Mouse (Mus musculus) neural tube, embryonic 11.5 days (tissue): ENCODE measurements around the gene Camk1g. TPM values are rescaled to one million over a fixed set of nuclear protein-coding genes. Genes with fewer than 3 reads are reported as not detected.

Experiments
- ATAC-seq: fragments of 200-750 bp; cut with Nextera tagmentation; 2 replicates; pipeline ENCODE4 v1.8.0; 2017; ENCODE audit warnings: moderate number of reproducible peaks, mild to moderate bottlenecking, moderate TSS enrichment, moderate library complexity; ENCODE audit not compliant: insufficient read depth, low FRiP score, low TSS enrichment
- DNase-seq: peaks from one replicate; pipeline ENCODE4 v3.0.0-alpha.2; 2015; ENCODE audit warnings: low spot score
- H3K27ac ChIP-seq: fragments of 300-500 bp; sonication (generic); 2 replicates; pipeline ENCODE4 v1.5.1; 2014; ENCODE audit warnings: low read depth, mild to moderate bottlenecking, low read length
- H3K27me3 ChIP-seq: fragments of 300-500 bp; sonication (generic); 2 replicates; pipeline ENCODE4 v1.6.1; 2014; ENCODE audit warnings: mild to moderate bottlenecking, low read length, mixed read lengths; ENCODE audit not compliant: control insufficient read depth, insufficient read depth
- H3K36me3 ChIP-seq: fragments of 300-500 bp; sonication (generic); 2 replicates; pipeline ENCODE4 v1.6.1; 2014; ENCODE audit warnings: mild to moderate bottlenecking, low read length, moderate library complexity, mixed read lengths; ENCODE audit not compliant: control insufficient read depth, insufficient read depth
- H3K4me1 ChIP-seq: fragments of 300-500 bp; sonication (generic); 2 replicates; pipeline ENCODE4 v1.6.1; 2014; ENCODE audit warnings: low read length, mixed read lengths; ENCODE audit not compliant: control insufficient read depth, insufficient read depth
- H3K4me2 ChIP-seq: fragments of 300-500 bp; sonication (generic); 2 replicates; pipeline ENCODE4 v1.6.1; 2014; ENCODE audit warnings: low read depth, mild to moderate bottlenecking, moderate library complexity
- H3K4me3 ChIP-seq: fragments of 300-500 bp; sonication (generic); 2 replicates; pipeline ENCODE4 v1.5.1; 2014; ENCODE audit warnings: low read depth, low read length
- H3K9ac ChIP-seq: fragments of 300-500 bp; sonication (generic); 2 replicates; pipeline ENCODE4 v1.6.1; 2014; ENCODE audit warnings: mild to moderate bottlenecking, low read length
- H3K9me3 ChIP-seq: fragments of 300-500 bp; sonication (generic); 2 replicates; pipeline ENCODE4 v1.6.1; 2016; ENCODE audit warnings: low read length; ENCODE audit not compliant: control insufficient read depth
- WGBS: fragments of 180-500 bp; shearing (Covaris S2); extraction: QIAGEN DNeasy Blood & Tissue Kit; methylation state at CpG from one replicate; pipeline ENCODE4 v1.1.7; 2014; 5-methylcytosine and 5-hydroxymethylcytosine counted together
- polyA plus RNA-seq: library from polyadenylated mRNA; unstranded; fragments of >200 nt; fragmentation: Nextera tagmentation; extraction: Ambion mirVana; gene quantifications from 2 replicates; pipeline ENCODE4 v1.2.1, GENCODE M21; 2014

Camk1g gene
- polyA plus RNA-seq, 1 experiment from 2014 or later = 13.3 TPM

DNA sequence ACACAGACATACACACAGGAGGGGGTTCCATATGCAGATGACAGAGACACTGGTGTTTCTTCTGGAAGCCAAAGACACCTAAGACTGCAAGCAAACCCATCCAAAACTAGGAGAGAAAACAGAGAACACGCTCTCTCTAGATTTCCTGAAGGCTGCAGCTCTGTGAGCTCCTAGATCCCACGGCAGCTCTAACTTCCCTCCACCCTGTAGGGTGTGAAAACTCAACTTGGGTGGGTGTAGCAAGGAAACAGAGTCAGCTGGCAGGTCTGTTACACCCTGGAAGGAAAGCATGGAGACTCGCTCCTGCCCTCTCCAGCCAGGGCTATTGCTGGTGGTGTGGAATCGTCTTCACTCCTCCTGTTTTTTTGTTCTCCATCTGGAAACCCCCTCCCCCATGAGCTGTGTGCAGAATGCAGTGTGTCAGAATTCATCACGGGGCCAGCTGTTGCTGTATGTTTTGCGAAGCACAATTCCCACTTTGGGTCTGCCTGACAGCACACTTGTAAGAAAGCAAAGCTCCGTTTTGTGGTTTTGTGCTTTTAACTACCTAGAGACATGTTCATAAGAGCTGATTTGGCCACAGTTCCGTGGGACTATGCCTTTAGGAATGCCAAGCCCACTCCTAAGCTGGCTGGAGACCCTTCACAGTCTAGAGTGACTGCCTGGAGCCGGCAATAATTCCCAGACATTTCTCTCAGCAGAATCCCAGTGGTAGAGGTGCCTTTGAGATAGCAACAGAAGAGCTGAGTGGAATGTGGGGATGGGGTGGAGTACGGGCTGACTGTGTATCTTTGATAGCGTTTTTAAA lies 11.7 kb upstream of the Camk1g start:
- Histone ChIP-seq H3K4me2 (peak overlapping the region; percentile 39), H3K27ac (peak overlapping the region; percentile 3; the same call in 1 of the 2 replicates), H3K9ac (peak overlapping the region; percentile 9; the same call in 1 of the 2 replicates), H3K4me3 (no peak overlapping the region), H3K9me3 (no peaks in the 10 kb centered on the region), H3K36me3 (no peaks in the 10 kb centered on the region), H3K4me1 (peaks cover 17% of the 10 kb centered on the region), H3K27me3 (no peaks in the 10 kb centered on the region)
- 32% methylated on average over 11 of the region's 11 CpGs for WGBS
- DNase-seq = peak; percentile 38
- 0 out of 2 replicates have a peak, but pooled peaks have one; percentile 1 for ATAC-seq

DNA sequence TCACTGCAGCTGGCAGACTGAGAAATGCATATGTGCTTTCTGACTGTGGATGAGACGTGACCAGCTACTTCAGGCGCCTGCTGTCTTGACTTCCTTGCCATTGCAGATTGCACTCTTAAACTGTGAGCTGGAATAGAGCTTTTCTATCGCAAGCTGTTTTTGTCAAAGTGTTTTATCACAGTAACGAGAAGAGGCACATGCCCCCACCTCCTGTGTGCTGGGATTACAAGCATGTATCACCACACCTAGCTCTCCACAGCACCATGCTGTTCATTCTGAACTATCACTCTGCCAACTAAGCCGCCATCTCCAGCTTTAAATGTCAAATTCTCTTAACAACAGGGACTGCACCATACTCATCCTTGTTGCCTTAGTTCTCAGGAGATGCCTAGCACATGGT lies 10.8 kb upstream of the Camk1g start:
- Histone ChIP-seq H3K4me1 (peaks cover 10% of the 10 kb centered on the region), H3K4me2 (no peak overlapping the region), H3K36me3 (no peaks in the 10 kb centered on the region), H3K27me3 (no peaks in the 10 kb centered on the region), H3K9ac (no peak overlapping the region), H3K4me3 (no peak overlapping the region), H3K9me3 (no peaks in the 10 kb centered on the region), H3K27ac (no peak overlapping the region)
- WGBS = 85% methylated on average over 5 of the region's 5 CpGs
- DNase-seq = no peak
- no peak for ATAC-seq

DNA sequence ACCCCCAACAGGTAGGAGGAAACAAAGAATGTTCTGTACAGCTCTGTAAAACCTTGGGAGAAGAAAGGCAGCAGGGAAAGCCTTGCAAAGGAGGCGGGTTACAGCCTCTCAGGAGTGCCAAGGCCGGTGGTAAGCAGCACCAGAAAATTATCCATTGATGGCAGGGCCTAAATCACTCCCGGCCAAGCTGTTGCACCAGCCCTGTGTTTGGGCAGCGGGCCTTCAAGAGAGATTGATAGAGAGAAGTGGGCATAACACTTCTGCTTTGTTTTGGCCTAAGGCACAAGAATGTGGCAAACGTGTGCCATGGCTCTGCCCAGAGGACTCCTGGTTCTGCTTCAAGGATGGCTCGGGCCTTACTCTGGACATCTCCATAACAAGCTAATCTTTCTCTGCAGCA lies 9.5 kb upstream of the Camk1g start:
- H3K4me1 ChIP-seq = peaks cover 6% of the 10 kb centered on the region; the same call in 1 of the 2 replicates
- H3K36me3 ChIP-seq = no peaks in the 10 kb centered on the region
- no peak overlapping the region for H3K4me3 ChIP-seq
- no peak for ATAC-seq
- H3K9me3 ChIP-seq = no peaks in the 10 kb centered on the region
- H3K9ac ChIP-seq = no peak overlapping the region
- no peak overlapping the region for H3K4me2 ChIP-seq
- no peak for DNase-seq
- H3K27ac ChIP-seq = no peak overlapping the region
- no peaks in the 10 kb centered on the region for H3K27me3 ChIP-seq
- WGBS = 78% methylated on average over 6 of the region's 6 CpGs

DNA sequence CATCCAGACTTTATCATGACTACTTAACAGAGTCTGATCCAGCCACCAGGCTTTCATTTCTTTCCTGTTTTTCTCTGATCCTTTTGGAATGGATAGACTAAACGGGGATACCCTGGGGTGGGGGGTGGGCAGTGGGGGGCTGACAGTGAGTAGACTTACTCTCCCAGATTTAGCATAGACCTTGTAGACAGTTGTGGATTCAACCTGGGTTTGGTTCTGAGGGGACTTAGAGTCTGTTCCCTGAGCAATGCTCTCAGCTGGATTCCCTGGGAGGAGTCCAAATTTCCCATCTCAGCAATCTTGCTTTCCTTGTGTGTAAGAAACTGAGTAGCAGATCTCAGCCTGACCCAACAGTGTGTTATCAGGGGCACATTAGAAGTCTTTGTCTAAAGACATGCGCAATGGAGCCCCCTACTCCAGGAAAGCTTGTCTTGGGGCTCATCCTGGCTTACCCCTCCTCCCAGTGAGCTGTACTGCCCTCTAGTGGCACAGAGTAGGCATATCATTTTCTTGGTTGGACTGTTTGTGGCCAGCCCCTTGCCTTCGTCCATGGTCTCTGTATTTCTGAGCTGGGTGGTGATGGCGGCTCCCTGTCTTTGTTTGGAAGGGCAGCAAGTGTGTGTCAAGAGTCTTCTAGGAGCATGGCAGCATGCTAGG lies 6.5 kb upstream of the Camk1g start:
- no peak overlapping the region for H3K4me3 ChIP-seq
- peaks cover under 1% of the 10 kb centered on the region; the same call in 1 of the 2 replicates for H3K4me1 ChIP-seq
- no peak overlapping the region for H3K9ac ChIP-seq
- H3K27me3 ChIP-seq = no peaks in the 10 kb centered on the region
- DNase-seq (peak; percentile 62), ATAC-seq (peak; percentile 51)
- 47% methylated on average over 4 of the region's 4 CpGs for WGBS
- no peak overlapping the region for H3K4me2 ChIP-seq
- no peaks in the 10 kb centered on the region for H3K36me3 ChIP-seq
- no peaks in the 10 kb centered on the region for H3K9me3 ChIP-seq
- H3K27ac ChIP-seq = no peak overlapping the region

DNA sequence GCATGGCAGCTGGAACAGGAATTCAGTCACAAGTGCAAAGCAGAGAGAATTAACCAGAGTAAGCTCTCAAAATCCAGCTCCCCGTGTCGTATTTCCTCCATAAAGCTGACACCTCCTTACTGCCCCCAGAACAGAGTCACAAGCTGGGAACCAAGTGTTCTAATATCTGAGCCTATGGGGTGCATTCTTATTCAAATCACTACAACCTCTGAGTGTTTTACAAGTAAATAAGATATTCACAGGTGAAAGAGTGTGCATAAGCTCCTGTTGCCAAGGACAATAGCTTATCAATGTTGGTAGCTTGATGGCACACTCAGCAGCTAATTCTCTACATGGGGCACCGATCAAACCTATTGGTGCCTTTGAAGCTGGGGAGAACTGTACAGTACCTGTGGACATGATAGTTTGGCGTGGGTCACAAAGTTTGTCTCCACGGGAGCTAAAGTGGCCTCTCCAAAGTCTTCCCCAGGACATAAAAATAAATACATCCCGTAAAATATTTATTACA lies 3.9 kb upstream of the Camk1g start:
- no peak for DNase-seq
- H3K4me2 ChIP-seq = no peak overlapping the region
- ATAC-seq = no peak
- no peak overlapping the region for H3K9ac ChIP-seq
- H3K36me3 ChIP-seq = no peaks in the 10 kb centered on the region
- WGBS = 81% methylated on average over 6 of the region's 6 CpGs
- no peaks in the 10 kb centered on the region; the same call in 1 of the 2 replicates for H3K4me1 ChIP-seq
- no peaks in the 10 kb centered on the region for H3K27me3 ChIP-seq
- H3K4me3 ChIP-seq = no peak overlapping the region
- no peak overlapping the region for H3K27ac ChIP-seq
- no peaks in the 10 kb centered on the region for H3K9me3 ChIP-seq

DNA sequence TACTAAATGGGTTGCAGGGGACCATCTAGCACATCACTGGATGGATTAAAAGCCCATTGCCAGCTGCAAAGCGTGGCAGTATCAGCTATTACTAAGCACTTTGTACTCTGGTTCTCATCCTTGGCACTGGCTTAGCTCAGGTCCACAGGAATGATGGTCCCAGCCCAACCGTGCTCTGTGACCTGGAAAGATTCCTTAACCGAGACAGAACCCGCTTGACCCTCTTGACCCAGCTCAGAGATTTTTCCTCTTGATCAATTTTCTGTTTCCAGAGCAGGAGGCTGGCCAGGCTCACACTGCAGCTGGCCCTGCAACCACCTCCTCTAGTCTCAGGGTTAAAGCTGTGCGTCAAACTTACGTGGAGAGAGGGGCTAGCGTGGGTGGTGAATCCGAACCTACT lies 1.0 kb downstream of the Camk1g start:
- ATAC-seq = no peak
- Histone ChIP-seq H3K36me3 (no peaks in the 10 kb centered on the region), H3K4me2 (peak overlapping the region; percentile 46), H3K9ac (no peak overlapping the region), H3K9me3 (no peaks in the 10 kb centered on the region), H3K27ac (no peak overlapping the region), H3K4me3 (no peak overlapping the region; the same call in 1 of the 2 replicates), H3K4me1 (no peaks in the 10 kb centered on the region; the same call in 1 of the 2 replicates), H3K27me3 (no peaks in the 10 kb centered on the region)
- 54% methylated on average over 8 of the region's 8 CpGs for WGBS
- DNase-seq = no peak

DNA sequence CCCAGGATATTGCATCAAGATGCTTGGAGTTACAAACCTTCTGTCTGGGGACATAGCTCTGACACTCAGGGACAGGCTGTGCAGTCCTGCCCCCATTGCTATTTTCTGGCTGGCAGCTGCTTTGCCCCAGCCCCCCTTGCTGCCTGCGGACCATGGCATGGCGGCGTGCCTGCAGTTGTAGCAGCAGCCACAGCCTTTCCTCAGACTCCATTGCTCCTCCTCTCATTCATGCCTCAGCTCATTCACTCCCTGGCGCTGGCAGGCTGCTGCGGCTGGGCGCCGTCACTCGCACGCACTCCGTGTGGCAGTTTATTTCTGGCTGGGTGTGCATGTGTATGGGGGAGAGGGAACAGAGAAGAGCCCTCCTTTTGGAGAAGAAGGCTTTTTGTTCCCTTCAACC lies 2.0 kb downstream of the Camk1g start:
- Histone ChIP-seq H3K9ac (no peak overlapping the region; the same call in 1 of the 2 replicates), H3K4me3 (no peak overlapping the region)
- no peak for DNase-seq

DNA sequence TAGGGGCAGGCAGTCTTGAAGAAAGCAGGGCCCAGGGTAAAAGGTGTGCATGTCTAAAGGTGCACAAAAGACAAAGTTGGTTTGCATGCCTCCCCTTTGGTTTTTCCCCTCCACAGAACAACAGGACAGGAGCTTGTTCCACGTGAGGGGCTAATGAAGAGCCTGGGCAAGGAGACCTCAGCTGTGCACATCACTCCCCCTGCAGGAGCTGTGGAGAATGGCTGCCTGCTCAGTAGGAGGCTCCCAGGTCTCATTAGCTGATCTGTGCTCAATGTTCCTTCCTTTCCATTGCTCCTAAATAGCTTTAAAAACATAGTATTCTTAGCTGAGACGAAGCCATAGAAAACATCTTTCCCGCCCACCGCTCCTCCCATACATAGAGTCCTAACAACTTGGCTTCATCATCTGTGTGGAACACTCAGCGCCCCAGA lies 6.3 kb downstream of the Camk1g start:
- DNase-seq (peak; percentile 44), ATAC-seq (no peak)
- H3K4me2 ChIP-seq = no peak overlapping the region
- no peaks in the 10 kb centered on the region for H3K36me3 ChIP-seq
- no peak overlapping the region for H3K27ac ChIP-seq
- WGBS = 57% methylated on average over 5 of the region's 5 CpGs
- no peak overlapping the region for H3K9ac ChIP-seq
- H3K9me3 ChIP-seq = no peaks in the 10 kb centered on the region
- H3K4me3 ChIP-seq = no peak overlapping the region
- H3K27me3 ChIP-seq = no peaks in the 10 kb centered on the region
- no peaks in the 10 kb centered on the region; the same call in 1 of the 2 replicates for H3K4me1 ChIP-seq

More for the DNA sequence above, 2.0 kb downstream of the Camk1g start:
- Histone ChIP-seq H3K4me2 (0 out of 2 replicates have a peak overlapping the region, but pooled peaks have one; percentile 8), H3K36me3 (no peaks in the 10 kb centered on the region), H3K9me3 (no peaks in the 10 kb centered on the region), H3K27ac (no peak overlapping the region), H3K27me3 (no peaks in the 10 kb centered on the region), H3K4me1 (no peaks in the 10 kb centered on the region; the same call in 1 of the 2 replicates)
- peak; percentile 65 for ATAC-seq
- WGBS = 31% methylated on average over 10 of the region's 10 CpGs
